Mouse (Mus musculus): ENCODE results near the gene Cited4. TPM values are rescaled to one million over a fixed set of nuclear protein-coding genes. Genes with fewer than 3 reads are reported as not detected.

The Cited4 gene
- polyA plus RNA-seq (2015; fragmentation: Nextera tagmentation; extraction: Ambion mirVana) = 1.4 and 2.1 TPM in 2 replicates

GRCm38 (mm10) chr4:120666358-120667024 lies at the start of gene Cited4:
Gene Cited4 (plus strand): TSS chr4:120666572.
- Histone ChIP-seq H3K4me1 (peaks cover 25% of the 10 kb centered on the region), H3K4me2 (peak within 1 kb of the TSS; percentile 93), H3K9ac (replicated peaks) (peak within 1 kb of the TSS; percentile 46), H3K27me3 (replicated peaks) (peaks cover 43% of the 10 kb centered on the region), H3K9me3 (replicated peaks) (no peaks in the 10 kb centered on the region), H3K36me3 (no peaks in the 10 kb centered on the region), H3K4me3 (replicated peaks) (peak within 1 kb of the TSS; percentile 46), H3K27ac (replicated peaks) (no peak within 1 kb of the TSS)
- WGBS = under 1% methylated on average over 50 of the region's 50 CpGs
- ATAC-seq (ENCODE audit: low FRiP score) = peak; percentile 91

GRCm38 (mm10) chr4:120627728-120628127 lies 38.6 kb upstream of the Cited4 start:
- Histone ChIP-seq H3K4me2 (no peak overlapping the region), H3K9me3 (replicated peaks) (no peaks in the 10 kb centered on the region), H3K4me1 (no peaks in the 10 kb centered on the region), H3K9ac (replicated peaks) (no peak overlapping the region), H3K27ac (replicated peaks) (no peak overlapping the region), H3K4me3 (replicated peaks) (no peak overlapping the region), H3K36me3 (no peaks in the 10 kb centered on the region), H3K27me3 (replicated peaks) (no peaks in the 10 kb centered on the region)
- ATAC-seq (ENCODE audit: low FRiP score) = no peak
- 89% methylated on average over 6 of the region's 6 CpGs for WGBS

GRCm38 (mm10) chr4:120630218-120630931 lies 36.0 kb upstream of the Cited4 start:
- Histone ChIP-seq H3K9me3 (replicated peaks) (no peaks in the 10 kb centered on the region), H3K27ac (replicated peaks) (no peak overlapping the region), H3K27me3 (replicated peaks) (no peaks in the 10 kb centered on the region), H3K36me3 (no peaks in the 10 kb centered on the region), H3K9ac (replicated peaks) (no peak overlapping the region), H3K4me1 (no peaks in the 10 kb centered on the region), H3K4me2 (no peak overlapping the region), H3K4me3 (replicated peaks) (no peak overlapping the region)
- WGBS = 82% methylated on average over 8 of the region's 8 CpGs
- no peak for ATAC-seq (ENCODE audit: low FRiP score)

- H3K4me1 ChIP-seq = no peaks in the 10 kb centered on the region
- no peak overlapping the region for H3K4me2 ChIP-seq
- WGBS = 79% methylated on average over 6 of the region's 6 CpGs
- no peak for ATAC-seq (ENCODE audit: low FRiP score)
- H3K36me3 ChIP-seq = no peaks in the 10 kb centered on the region
- H3K27ac ChIP-seq (replicated peaks) = no peak overlapping the region
- H3K27me3 ChIP-seq (replicated peaks) = no peaks in the 10 kb centered on the region
- no peaks in the 10 kb centered on the region for H3K9me3 ChIP-seq (replicated peaks)
- no peak overlapping the region for H3K9ac ChIP-seq (replicated peaks)
- no peak overlapping the region for H3K4me3 ChIP-seq (replicated peaks)
Measured at GRCm38 (mm10) chr4:120631828-120632227, 34.5 kb upstream of the Cited4 start.

- Histone ChIP-seq H3K9me3 (replicated peaks) (no peaks in the 10 kb centered on the region), H3K9ac (replicated peaks) (no peak overlapping the region), H3K4me3 (replicated peaks) (no peak overlapping the region), H3K36me3 (no peaks in the 10 kb centered on the region), H3K27ac (replicated peaks) (no peak overlapping the region), H3K4me1 (no peaks in the 10 kb centered on the region), H3K4me2 (no peak overlapping the region), H3K27me3 (replicated peaks) (no peaks in the 10 kb centered on the region)
- ATAC-seq (ENCODE audit: low FRiP score) = no peak
- 76% methylated on average over 2 of the region's 2 CpGs for WGBS
Measured at GRCm38 (mm10) chr4:120635351-120635750, 31.0 kb upstream of the Cited4 start.

- H3K4me3 ChIP-seq (replicated peaks) = no peak overlapping the region
- ATAC-seq (ENCODE audit: low FRiP score) = no peak
- WGBS = 97% methylated on average over 6 of the region's 6 CpGs
Measured at GRCm38 (mm10) chr4:120641946-120642345, 24.4 kb upstream of the Cited4 start.

GRCm38 (mm10) chr4:120643899-120644298 lies 22.5 kb upstream of the Cited4 start:
- 87% methylated on average over 3 of the region's 3 CpGs for WGBS
- H3K9ac ChIP-seq (replicated peaks) = no peak overlapping the region
- H3K9me3 ChIP-seq (replicated peaks) = no peaks in the 10 kb centered on the region
- ATAC-seq (ENCODE audit: low FRiP score) = no peak
- no peak overlapping the region for H3K4me3 ChIP-seq (replicated peaks)
- H3K36me3 ChIP-seq = no peaks in the 10 kb centered on the region
- H3K4me2 ChIP-seq = no peak overlapping the region
- H3K4me1 ChIP-seq = no peaks in the 10 kb centered on the region
- H3K27me3 ChIP-seq (replicated peaks) = peaks cover 18% of the 10 kb centered on the region
- no peak overlapping the region for H3K27ac ChIP-seq (replicated peaks)

More at GRCm38 (mm10) chr4:120641946-120642345, 24.4 kb upstream of the Cited4 start:
- Histone ChIP-seq H3K4me2 (no peak overlapping the region), H3K36me3 (no peaks in the 10 kb centered on the region), H3K27ac (replicated peaks) (no peak overlapping the region), H3K4me1 (no peaks in the 10 kb centered on the region), H3K9ac (replicated peaks) (no peak overlapping the region), H3K9me3 (replicated peaks) (no peaks in the 10 kb centered on the region), H3K27me3 (replicated peaks) (0 out of 2 replicates have a peak, but pooled peaks cover 2% of the 10 kb centered on the region)

GRCm38 (mm10) chr4:120649369-120650207 lies 16.8 kb upstream of the Cited4 start:
- H3K27me3 ChIP-seq (replicated peaks) = peaks cover 19% of the 10 kb centered on the region
- no peaks in the 10 kb centered on the region for H3K9me3 ChIP-seq (replicated peaks)
- 4% methylated on average over 49 of the region's 55 CpGs for WGBS
- H3K36me3 ChIP-seq = no peaks in the 10 kb centered on the region
- peak overlapping the region; percentile 55 for H3K4me3 ChIP-seq (replicated peaks)
- H3K4me2 ChIP-seq = peak overlapping the region; percentile 97
- peaks cover 12% of the 10 kb centered on the region for H3K4me1 ChIP-seq
- H3K27ac ChIP-seq (replicated peaks) = no peak overlapping the region
- ATAC-seq (ENCODE audit: low FRiP score) = peak; percentile 82
- H3K9ac ChIP-seq (replicated peaks) = peak overlapping the region; percentile 68

GRCm38 (mm10) chr4:120650208-120650592 lies 16.2 kb upstream of the Cited4 start:
- WGBS = 21% methylated on average over 7 of the region's 7 CpGs
- Histone ChIP-seq H3K27ac (replicated peaks) (no peak overlapping the region), H3K36me3 (no peaks in the 10 kb centered on the region), H3K9me3 (replicated peaks) (no peaks in the 10 kb centered on the region), H3K4me1 (peaks cover 12% of the 10 kb centered on the region), H3K4me3 (replicated peaks) (peak overlapping the region; percentile 55), H3K9ac (replicated peaks) (peak overlapping the region; percentile 68), H3K4me2 (peak overlapping the region; percentile 97), H3K27me3 (replicated peaks) (peaks cover 18% of the 10 kb centered on the region)
- peak; percentile 34; the same call in 1 of the 2 replicates for ATAC-seq (ENCODE audit: low FRiP score)

- H3K4me2 ChIP-seq = no peak overlapping the region
- H3K27me3 ChIP-seq (replicated peaks) = no peaks in the 10 kb centered on the region
- ATAC-seq (ENCODE audit: low FRiP score) = no peak
- no peaks in the 10 kb centered on the region for H3K9me3 ChIP-seq (replicated peaks)
- no peaks in the 10 kb centered on the region for H3K4me1 ChIP-seq
- no peak overlapping the region for H3K27ac ChIP-seq (replicated peaks)
- no peak overlapping the region for H3K4me3 ChIP-seq (replicated peaks)
- 74% methylated on average over 8 of the region's 8 CpGs for WGBS
- no peaks in the 10 kb centered on the region for H3K36me3 ChIP-seq
- no peak overlapping the region for H3K9ac ChIP-seq (replicated peaks)
Measured at GRCm38 (mm10) chr4:120655898-120656297, 10.5 kb upstream of the Cited4 start.

GRCm38 (mm10) chr4:120660485-120660884 lies 5.9 kb upstream of the Cited4 start:
- Histone ChIP-seq H3K9me3 (replicated peaks) (no peaks in the 10 kb centered on the region), H3K36me3 (no peaks in the 10 kb centered on the region), H3K4me2 (no peak overlapping the region), H3K4me1 (peaks cover 4% of the 10 kb centered on the region; the same call in 1 of the 2 replicates), H3K9ac (replicated peaks) (no peak overlapping the region), H3K27me3 (replicated peaks) (0 out of 2 replicates have a peak, but pooled peaks cover 8% of the 10 kb centered on the region), H3K27ac (replicated peaks) (no peak overlapping the region), H3K4me3 (replicated peaks) (no peak overlapping the region)
- 74% methylated on average over 4 of the region's 4 CpGs for WGBS
- ATAC-seq (ENCODE audit: low FRiP score) = no peak
